Mouse (Mus musculus) forebrain, embryonic 15.5 days (tissue): Measurements from ENCODE around the gene Bean1. TPM values are rescaled to one million over a fixed set of nuclear protein-coding genes. Genes with fewer than 3 reads are reported as not detected.

Experiments used
- ATAC-seq: fragments of 200-750 bp; cut with Nextera tagmentation; replicated peaks from 2 replicates; pipeline ENCODE4 v1.8.0; 2017; ENCODE audit warnings: mild to moderate bottlenecking, moderate TSS enrichment, moderate library complexity
- H3K27ac ChIP-seq: fragments of 300-500 bp; sonication (generic); replicated peaks from 2 replicates; pipeline ENCODE4 v1.5.1; 2015; ENCODE audit warnings: mild to moderate bottlenecking, inconsistent platforms
- H3K27me3 ChIP-seq: fragments of 300-500 bp; sonication (generic); 2 replicates; pipeline ENCODE4 v1.6.1; 2015; ENCODE audit warnings: inconsistent platforms
- H3K36me3 ChIP-seq: fragments of 300-500 bp; sonication (generic); 2 replicates; pipeline ENCODE4 v1.6.1; 2015; ENCODE audit warnings: mild to moderate bottlenecking, inconsistent platforms
- H3K4me1 ChIP-seq: fragments of 300-500 bp; sonication (generic); 2 replicates; pipeline ENCODE4 v1.6.1; 2015; ENCODE audit warnings: inconsistent platforms
- H3K4me2 ChIP-seq: fragments of 300-500 bp; sonication (generic); replicated peaks from 2 replicates; pipeline ENCODE4 v1.6.1; 2015; ENCODE audit warnings: mild to moderate bottlenecking, inconsistent platforms
- H3K4me3 ChIP-seq: fragments of 300-500 bp; sonication (generic); 2 replicates; pipeline ENCODE4 v1.5.1; 2015; ENCODE audit warnings: mild to moderate bottlenecking, inconsistent platforms
- H3K9ac ChIP-seq: fragments of 300-500 bp; sonication (generic); replicated peaks from 2 replicates; pipeline ENCODE4 v1.6.1; 2015; ENCODE audit warnings: mild to moderate bottlenecking, inconsistent platforms
- H3K9me3 ChIP-seq: fragments of 300-500 bp; sonication (generic); 2 replicates; pipeline ENCODE4 v1.6.1; 2016; ENCODE audit warnings: inconsistent platforms
- whole genome bisulfite sequencing: fragments of 180-500 bp; shearing (Covaris S2); methylation state at CpG from one replicate; pipeline ENCODE4 v1.1.7; 2015; ENCODE audit warnings: mixed read lengths; 5-methylcytosine and 5-hydroxymethylcytosine counted together
- polyA plus RNA-seq: library from polyadenylated mRNA; unstranded; fragments of >200 nt; fragmentation: Nextera tagmentation; extraction: Ambion mirVana; gene quantifications from 2 replicates; pipeline ENCODE4 v1.2.1, GENCODE M21; 2015

The Bean1 gene
- 2.1 and 2.2 TPM in 2 replicates for polyA plus RNA-seq

- Histone ChIP-seq H3K27me3 (peaks cover 30% of the 10 kb centered on the region), H3K4me1 (peaks cover 10% of the 10 kb centered on the region), H3K4me3 (peak within 1 kb of the TSS; percentile 60), H3K9ac (peak within 1 kb of the TSS; percentile 71), H3K9me3 (no peaks in the 10 kb centered on the region), H3K36me3 (no peaks in the 10 kb centered on the region), H3K4me2 (peak within 1 kb of the TSS; percentile 78), H3K27ac (peak within 1 kb of the TSS; percentile 46; the same call in 1 of the 2 replicates)
- ATAC-seq = peak; percentile 88
- 2% methylated on average over 79 of the region's 87 CpGs for WGBS
These were observed at the start of gene Bean1 for GRCm38 (mm10) chr8:104170118-104171049. Bean1 (plus strand) TSS chr8:104170442.

GRCm38 (mm10) chr8:104121640-104122416 is 48.4 kb upstream of the Bean1 start:
- Histone ChIP-seq H3K27me3 (no peaks in the 10 kb centered on the region), H3K9ac (no peak overlapping the region), H3K36me3 (no peaks in the 10 kb centered on the region), H3K27ac (no peak overlapping the region), H3K4me2 (no peak overlapping the region), H3K4me3 (no peak overlapping the region), H3K4me1 (peaks cover 6% of the 10 kb centered on the region; the same call in 1 of the 2 replicates), H3K9me3 (no peaks in the 10 kb centered on the region)
- no peak for ATAC-seq
- WGBS = 84% methylated on average over 12 of the region's 12 CpGs

GRCm38 (mm10) chr8:104123080-104123657 is 47.1 kb upstream of the Bean1 start:
- ATAC-seq = no peak
- Histone ChIP-seq H3K4me2 (no peak overlapping the region), H3K9me3 (no peaks in the 10 kb centered on the region), H3K4me3 (no peak overlapping the region), H3K36me3 (no peaks in the 10 kb centered on the region), H3K27ac (no peak overlapping the region), H3K9ac (no peak overlapping the region), H3K4me1 (peaks cover 6% of the 10 kb centered on the region; the same call in 1 of the 2 replicates), H3K27me3 (no peaks in the 10 kb centered on the region)
- 93% methylated on average over 2 of the region's 2 CpGs for WGBS

GRCm38 (mm10) chr8:104124534-104124933 is 45.7 kb upstream of the Bean1 start:
- H3K9ac ChIP-seq = no peak overlapping the region
- no peak for ATAC-seq
- H3K4me2 ChIP-seq = no peak overlapping the region
- WGBS = 86% methylated on average over 5 of the region's 5 CpGs
- no peak overlapping the region for H3K27ac ChIP-seq
- no peaks in the 10 kb centered on the region for H3K9me3 ChIP-seq
- H3K27me3 ChIP-seq = no peaks in the 10 kb centered on the region
- H3K36me3 ChIP-seq = no peaks in the 10 kb centered on the region
- no peak overlapping the region for H3K4me3 ChIP-seq
- H3K4me1 ChIP-seq = peaks cover 6% of the 10 kb centered on the region; the same call in 1 of the 2 replicates

GRCm38 (mm10) chr8:104127160-104127883 is 42.9 kb upstream of the Bean1 start:
- H3K4me3 ChIP-seq = no peak overlapping the region
- H3K4me2 ChIP-seq = no peak overlapping the region
- H3K4me1 ChIP-seq = peaks cover 6% of the 10 kb centered on the region; the same call in 1 of the 2 replicates
- no peak overlapping the region for H3K9ac ChIP-seq
- ATAC-seq = peak; percentile 73
- no peaks in the 10 kb centered on the region for H3K27me3 ChIP-seq
- no peaks in the 10 kb centered on the region for H3K9me3 ChIP-seq
- H3K36me3 ChIP-seq = no peaks in the 10 kb centered on the region
- 66% methylated on average over 4 of the region's 4 CpGs for WGBS
- H3K27ac ChIP-seq = peak overlapping the region; percentile 29; the same call in 1 of the 2 replicates

- H3K36me3 ChIP-seq = no peaks in the 10 kb centered on the region
- no peak overlapping the region for H3K27ac ChIP-seq
- no peak overlapping the region for H3K4me2 ChIP-seq
- H3K4me1 ChIP-seq = peaks cover 6% of the 10 kb centered on the region; the same call in 1 of the 2 replicates
- WGBS = 93% methylated on average over 9 of the region's 9 CpGs
- H3K9me3 ChIP-seq = no peaks in the 10 kb centered on the region
- no peak overlapping the region for H3K4me3 ChIP-seq
- no peak for ATAC-seq
- no peak overlapping the region for H3K9ac ChIP-seq
- H3K27me3 ChIP-seq = no peaks in the 10 kb centered on the region
These were observed 39.3 kb upstream of the Bean1 start for GRCm38 (mm10) chr8:104130916-104131315.

- H3K27me3 ChIP-seq = no peaks in the 10 kb centered on the region
- H3K36me3 ChIP-seq = no peaks in the 10 kb centered on the region
- peaks cover 4% of the 10 kb centered on the region; the same call in 1 of the 2 replicates for H3K4me1 ChIP-seq
- no peak overlapping the region for H3K27ac ChIP-seq
- WGBS = 47% methylated on average over 7 of the region's 7 CpGs
- H3K9ac ChIP-seq = no peak overlapping the region
- H3K4me2 ChIP-seq = no peak overlapping the region
- H3K4me3 ChIP-seq = no peak overlapping the region
- ATAC-seq = no peak
- no peaks in the 10 kb centered on the region for H3K9me3 ChIP-seq
These were observed 38.7 kb upstream of the Bean1 start for GRCm38 (mm10) chr8:104131414-104131975.

GRCm38 (mm10) chr8:104134521-104134920 is 35.7 kb upstream of the Bean1 start:
- no peak for ATAC-seq

GRCm38 (mm10) chr8:104136277-104136676 is 34.0 kb upstream of the Bean1 start:
- Histone ChIP-seq H3K4me3 (no peak overlapping the region), H3K9ac (no peak overlapping the region), H3K4me2 (no peak overlapping the region), H3K36me3 (no peaks in the 10 kb centered on the region), H3K9me3 (no peaks in the 10 kb centered on the region), H3K4me1 (no peaks in the 10 kb centered on the region), H3K27ac (no peak overlapping the region), H3K27me3 (no peaks in the 10 kb centered on the region)
- no peak for ATAC-seq
- WGBS = 96% methylated on average over 3 of the region's 3 CpGs

More at GRCm38 (mm10) chr8:104134521-104134920, 35.7 kb upstream of the Bean1 start:
- no peak overlapping the region for H3K4me2 ChIP-seq
- H3K9ac ChIP-seq = no peak overlapping the region
- no peak overlapping the region for H3K4me3 ChIP-seq
- H3K27ac ChIP-seq = no peak overlapping the region
- H3K36me3 ChIP-seq = no peaks in the 10 kb centered on the region
- no peaks in the 10 kb centered on the region for H3K9me3 ChIP-seq
- WGBS = 91% methylated on average over 8 of the region's 8 CpGs
- no peaks in the 10 kb centered on the region for H3K4me1 ChIP-seq
- H3K27me3 ChIP-seq = no peaks in the 10 kb centered on the region

- no peaks in the 10 kb centered on the region for H3K9me3 ChIP-seq
- no peaks in the 10 kb centered on the region for H3K36me3 ChIP-seq
- H3K27me3 ChIP-seq = no peaks in the 10 kb centered on the region
- no peaks in the 10 kb centered on the region for H3K4me1 ChIP-seq
- no peak overlapping the region for H3K4me3 ChIP-seq
- ATAC-seq = no peak
- 83% methylated on average over 5 of the region's 5 CpGs for WGBS
- H3K4me2 ChIP-seq = no peak overlapping the region
- H3K27ac ChIP-seq = no peak overlapping the region
- H3K9ac ChIP-seq = no peak overlapping the region
These were observed 32.6 kb upstream of the Bean1 start for GRCm38 (mm10) chr8:104137636-104138035.

GRCm38 (mm10) chr8:104140611-104141010 is 29.6 kb upstream of the Bean1 start:
- Histone ChIP-seq H3K9ac (no peak overlapping the region), H3K4me1 (no peaks in the 10 kb centered on the region), H3K27ac (no peak overlapping the region), H3K4me3 (no peak overlapping the region), H3K36me3 (no peaks in the 10 kb centered on the region), H3K4me2 (no peak overlapping the region), H3K27me3 (no peaks in the 10 kb centered on the region), H3K9me3 (no peaks in the 10 kb centered on the region)
- ATAC-seq = no peak
- WGBS = 89% methylated on average over 13 of the region's 13 CpGs
